Mouse (Mus musculus): Measurements from ENCODE around the gene Klhl8. TPM values are rescaled to one million over a fixed set of nuclear protein-coding genes. Genes with fewer than 3 reads are reported as not detected.

Gene Klhl8
- total and polyA plus RNA-seq, 3 experiments, result 5.6 to 6.2 TPM; not detected in 1

DNA sequence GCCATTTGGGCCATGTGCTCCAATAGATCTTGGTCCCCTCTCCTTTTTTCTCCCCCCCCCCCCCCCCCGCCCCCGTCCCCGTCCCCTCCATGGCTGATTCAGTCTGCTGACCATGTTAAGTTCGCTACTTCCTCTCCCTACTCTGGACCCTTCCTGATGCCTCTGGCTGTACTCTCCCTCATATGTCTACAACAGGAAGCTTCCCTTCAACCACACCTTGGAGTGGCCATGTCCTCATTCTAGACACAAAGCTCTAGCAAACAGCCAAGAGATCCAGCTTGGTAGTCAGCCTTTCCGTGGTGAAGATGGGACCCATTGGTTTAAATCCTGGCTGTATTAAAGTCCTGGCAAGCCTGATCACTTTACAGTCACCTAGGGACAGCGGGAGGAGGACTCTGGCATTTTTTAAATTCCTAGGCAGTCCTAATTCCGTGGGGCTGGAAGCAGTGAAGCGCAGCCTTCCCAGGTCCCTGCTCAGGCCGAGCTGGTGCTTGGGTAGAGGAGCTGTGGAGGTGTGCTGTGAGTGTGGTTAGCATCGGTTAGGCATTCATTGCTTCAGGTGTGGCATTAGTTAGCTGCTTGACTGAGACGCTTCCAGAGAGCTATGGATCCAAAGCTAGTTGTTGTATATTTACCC is 74.8 kb downstream of the Klhl8 start:
- no peak for TF ChIP-seq RAD21 (IDR thresholded peaks at IDR 0.05; ENCODE audit: low read depth, low read length)
- TF ChIP-seq CHD2 (IDR thresholded peaks at IDR 0.05; ENCODE audit: low read length), result no peak
- TF ChIP-seq USF1 (IDR thresholded peaks at IDR 0.05; ENCODE audit: low read depth, low read length), result no peak
- no peak for TF ChIP-seq CHD1 (IDR thresholded peaks at IDR 0.05; ENCODE audit: low read depth, low read length)
- no peak for TF ChIP-seq POLR2AphosphoS2 (IDR thresholded peaks at IDR 0.05; ENCODE audit: low read length)
- no peak for TF ChIP-seq ZMIZ1 (IDR thresholded peaks at IDR 0.05; ENCODE audit: low read depth, low read length)
- TF ChIP-seq HCFC1 (IDR thresholded peaks at IDR 0.05; ENCODE audit: low read depth, low read length), result no peak
- TF ChIP-seq EP300 (IDR thresholded peaks at IDR 0.05; ENCODE audit: low read depth in 1 of 2, low read length in 2 of 2), result no peak
- TF ChIP-seq GATA1 (IDR thresholded peaks at IDR 0.05; ENCODE audit: low read depth, low read length), result no peak
- no peak for TF ChIP-seq CTCF (IDR thresholded peaks at IDR 0.05 in 2 of 3, conservative IDR thresholded peaks at IDR 0.05 in 1 of 3; ENCODE audit: control insufficient read depth in 1 of 3, insufficient read depth in 1 of 3, low read depth in 2 of 3, low read length in 3 of 3, poor library complexity in 1 of 3, severe bottlenecking in 1 of 3)
- Histone ChIP-seq H3K9ac (ENCODE audit: control insufficient read depth, low read depth, low read length, poor library complexity, severe bottlenecking) (no peak overlapping the region), H3K27ac (ENCODE audit: control insufficient read depth, low read depth, low read length) (no peak overlapping the region), H3K9me3 (replicated peaks; ENCODE audit: insufficient read depth, low read length) (no peaks in the 10 kb centered on the region), H3K4me3 (ENCODE audit: control insufficient read depth in 1 of 2, insufficient read depth in 1 of 2, low read depth in 2 of 2, low read length in 2 of 2) (no peak overlapping the region), H3K4me1 (ENCODE audit: control insufficient read depth in 1 of 2, insufficient read depth in 2 of 2, low read length in 2 of 2) (peaks cover 0 to 5% of the 10 kb centered on the region in 2 experiments; a peak in 2 of 4 replicates), H3K27me3 (ENCODE audit: control insufficient read depth in 1 of 2, insufficient read depth in 2 of 2, low read length in 2 of 2) (no peaks in the 10 kb centered on the region), H3K36me3 (ENCODE audit: control insufficient read depth in 1 of 2, insufficient read depth in 2 of 2, low read length in 2 of 2) (peaks cover 2 to 22% of the 10 kb centered on the region in 2 experiments; a peak in 3 of 4 replicates), H3K79me2 (ENCODE audit: control insufficient read depth, insufficient read depth, low read length, poor library complexity) (no peaks in the 10 kb centered on the region)
- no peak for DNase-seq (ENCODE audit: low read depth, low spot score)

DNA sequence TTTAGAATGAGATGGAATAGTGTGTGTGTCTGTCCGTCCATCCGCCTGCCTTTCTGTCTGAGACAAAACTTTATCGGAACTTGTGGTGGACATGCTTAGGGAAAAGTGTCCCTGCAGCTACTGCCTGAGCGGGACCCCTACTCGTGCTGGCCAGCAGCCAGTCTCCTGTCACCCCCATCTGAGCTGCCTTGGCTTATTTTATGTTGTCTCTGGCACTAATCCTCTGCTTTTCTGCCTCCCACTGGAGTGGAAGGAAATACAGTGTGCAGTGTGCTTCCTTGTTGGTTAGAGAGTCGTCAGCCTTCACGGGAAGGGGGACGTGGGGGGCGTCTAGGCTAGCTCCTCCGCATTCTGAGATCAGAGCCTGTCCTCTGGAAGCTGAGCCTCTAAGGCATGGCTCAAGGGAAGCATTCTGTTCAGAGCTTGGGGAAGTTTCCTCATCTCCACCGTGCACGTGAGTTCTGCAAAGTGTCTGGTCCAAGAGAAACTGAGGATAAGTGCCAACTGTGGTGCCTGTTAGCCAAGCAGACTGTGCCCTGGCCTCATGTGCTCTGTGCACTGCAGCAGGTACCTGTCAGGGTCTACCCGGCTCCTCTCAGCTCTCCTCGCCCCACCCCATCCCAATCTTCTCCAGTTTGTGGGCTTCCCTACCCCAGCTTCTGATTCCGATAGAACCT is 75.5 kb downstream of the Klhl8 start:
- Histone ChIP-seq H3K9ac (ENCODE audit: control insufficient read depth, low read depth, low read length, poor library complexity, severe bottlenecking) (no peak overlapping the region), H3K9me3 (replicated peaks; ENCODE audit: insufficient read depth, low read length) (no peaks in the 10 kb centered on the region), H3K27ac (ENCODE audit: control insufficient read depth, low read depth, low read length) (no peak overlapping the region), H3K79me2 (ENCODE audit: control insufficient read depth, insufficient read depth, low read length, poor library complexity) (no peaks in the 10 kb centered on the region), H3K36me3 (ENCODE audit: control insufficient read depth in 1 of 2, insufficient read depth in 2 of 2, low read length in 2 of 2) (peaks cover 2 to 19% of the 10 kb centered on the region in 2 experiments; a peak in 3 of 4 replicates), H3K4me3 (ENCODE audit: control insufficient read depth in 1 of 2, insufficient read depth in 1 of 2, low read depth in 2 of 2, low read length in 2 of 2) (no peak overlapping the region), H3K4me1 (ENCODE audit: control insufficient read depth in 1 of 2, insufficient read depth in 2 of 2, low read length in 2 of 2) (peaks cover 0 to 5% of the 10 kb centered on the region in 2 experiments; a peak in 2 of 4 replicates), H3K27me3 (ENCODE audit: control insufficient read depth in 1 of 2, insufficient read depth in 2 of 2, low read length in 2 of 2) (no peaks in the 10 kb centered on the region)
- TF ChIP-seq EP300 (IDR thresholded peaks at IDR 0.05; ENCODE audit: low read depth in 1 of 2, low read length in 2 of 2) (no peak), MAFK (IDR thresholded peaks at IDR 0.05; ENCODE audit: borderline replicate concordance, low read depth, low read length) (no peak), ZMIZ1 (IDR thresholded peaks at IDR 0.05; ENCODE audit: low read depth, low read length) (no peak), ELF1 (IDR thresholded peaks at IDR 0.05; ENCODE audit: low read depth, low read length) (no peak), ETS1 (IDR thresholded peaks at IDR 0.05; ENCODE audit: low read depth, low read length) (no peak), TBP (IDR thresholded peaks at IDR 0.05; ENCODE audit: low read depth, low read length) (no peak), ZNF384 (IDR thresholded peaks at IDR 0.05; ENCODE audit: low read depth, low read length) (no peak), MYB (IDR thresholded peaks at IDR 0.05; ENCODE audit: low read depth, low read length) (no peak), MEF2A (IDR thresholded peaks at IDR 0.05; ENCODE audit: extremely low read depth, insufficient replicate concordance, low read depth, low read length, poor library complexity, severe bottlenecking) (no peak), CTCF (IDR thresholded peaks at IDR 0.05 in 2 of 3, conservative IDR thresholded peaks at IDR 0.05 in 1 of 3; ENCODE audit: control insufficient read depth in 1 of 3, insufficient read depth in 1 of 3, low read depth in 2 of 3, low read length in 3 of 3, poor library complexity in 1 of 3, severe bottlenecking in 1 of 3) (no peak), KAT2A (conservative IDR thresholded peaks at IDR 0.05; ENCODE audit: low read depth, low read length) (no peak), POLR2AphosphoS2 (IDR thresholded peaks at IDR 0.05; ENCODE audit: low read length) (no peak), E2F4 (IDR thresholded peaks at IDR 0.05; ENCODE audit: borderline replicate concordance, low read depth, low read length) (no peak)
- DNase-seq (ENCODE audit: low read depth, low spot score), result no peak
